Mouse (Mus musculus) cortical plate, adult 2 months (tissue): ENCODE results near the gene Plcl1.

Source experiments
- CTCF ChIP-seq: fragments of 200-500 bp; IDR thresholded peaks from 2 replicates; pipeline ENCODE4 v1.5.1; 2011; ENCODE audit warnings: mild to moderate bottlenecking, control low read depth, low read length; ENCODE audit not compliant: insufficient read depth; ENCODE audit errors: extremely low read depth
- POLR2A ChIP-seq: fragments of 200-500 bp; IDR thresholded peaks from 2 replicates; pipeline ENCODE4 v1.6.1; 2011; ENCODE audit warnings: mild to moderate bottlenecking, low read length, control low read depth; ENCODE audit not compliant: insufficient read depth; ENCODE audit errors: extremely low read depth

GRCm38 (mm10) chr1:55509587-55509986 is 103.9 kb downstream of the Plcl1 start:
- TF ChIP-seq CTCF (no peak), POLR2A (no peak)
